Mouse (Mus musculus) kidney, postnatal 36 days (tissue): ENCODE measurements at regions not wholly inside any gene's neighbourhood (a gene's known extent, or its start where the extent isn't known, plus 50 kb on each side); places are given as distances from the start of the nearest gene placed in this dataset.

ENCODE experiments used
- DNase-seq, 2 experiments: peaks; one replicate each; pipeline ENCODE4 v3.0.0; 2021 to 2022; ENCODE audit warnings: mixed read lengths in 2 of 2

- no peak for DNase-seq
Measured at GRCm38 (mm10) chr1:94582526-94582925, 530.2 kb upstream of the Pdcd1 start.

GRCm38 (mm10) chr1:94581650-94582405 is 529.5 kb upstream of the Pdcd1 start:
- peak in 1 of 2 experiments; percentile 0 for DNase-seq

- no peak for DNase-seq
Measured at GRCm38 (mm10) chr1:94532773-94533541, 480.6 kb upstream of the Pdcd1 start.

- DNase-seq: no peak
Measured at GRCm38 (mm10) chr1:94504080-94504520, 451.7 kb upstream of the Pdcd1 start.

- no peak for DNase-seq
Measured at GRCm38 (mm10) chr1:94503379-94504079, 451.2 kb upstream of the Pdcd1 start.

GRCm38 (mm10) chr1:94502066-94502861 is 449.9 kb upstream of the Pdcd1 start:
- DNase-seq: no peak

- DNase-seq: no peak
Measured at GRCm38 (mm10) chr1:94496992-94497391, 444.6 kb upstream of the Pdcd1 start.

GRCm38 (mm10) chr1:94496341-94496740 is 444.0 kb upstream of the Pdcd1 start:
- DNase-seq: no peak

- no peak for DNase-seq
Measured at GRCm38 (mm10) chr1:94487062-94487461, 434.7 kb upstream of the Pdcd1 start.

GRCm38 (mm10) chr1:94469834-94470233 is 417.5 kb upstream of the Pdcd1 start:
- peak; percentile 48 to 57 for DNase-seq

- no peak for DNase-seq
Measured at GRCm38 (mm10) chr1:94423731-94424130, 371.4 kb upstream of the Pdcd1 start.

GRCm38 (mm10) chr1:94413043-94413442 is 360.7 kb upstream of the Pdcd1 start:
- no peak for DNase-seq

- DNase-seq: no peak
Measured at GRCm38 (mm10) chr1:94366606-94367005, 314.3 kb upstream of the Pdcd1 start.

- DNase-seq: no peak
Measured at GRCm38 (mm10) chr1:94356996-94357395, 304.6 kb upstream of the Pdcd1 start.

- DNase-seq: no peak
Measured at GRCm38 (mm10) chr1:94355873-94356272, 303.5 kb upstream of the Pdcd1 start.

- DNase-seq: no peak
Measured at GRCm38 (mm10) chr1:94342576-94342975, 290.2 kb upstream of the Pdcd1 start.

- no peak for DNase-seq
Measured at GRCm38 (mm10) chr1:94341237-94341636, 288.9 kb upstream of the Pdcd1 start.

GRCm38 (mm10) chr1:94318029-94318428 is 265.7 kb upstream of the Pdcd1 start:
- no peak for DNase-seq

- no peak for DNase-seq
Measured at GRCm38 (mm10) chr1:94298395-94298794, 246.0 kb upstream of the Pdcd1 start.

- no peak for DNase-seq
Measured at GRCm38 (mm10) chr1:94272569-94272968, 220.2 kb upstream of the Pdcd1 start.

- no peak for DNase-seq
Measured at GRCm38 (mm10) chr1:94263313-94263712, 211.0 kb upstream of the Pdcd1 start.

- DNase-seq: no peak
Measured at GRCm38 (mm10) chr1:94235426-94235825, 183.1 kb upstream of the Pdcd1 start.

- no peak for DNase-seq
Measured at GRCm38 (mm10) chr1:94221006-94221405, 168.7 kb upstream of the Pdcd1 start.
